In the genomic region with DNA sequence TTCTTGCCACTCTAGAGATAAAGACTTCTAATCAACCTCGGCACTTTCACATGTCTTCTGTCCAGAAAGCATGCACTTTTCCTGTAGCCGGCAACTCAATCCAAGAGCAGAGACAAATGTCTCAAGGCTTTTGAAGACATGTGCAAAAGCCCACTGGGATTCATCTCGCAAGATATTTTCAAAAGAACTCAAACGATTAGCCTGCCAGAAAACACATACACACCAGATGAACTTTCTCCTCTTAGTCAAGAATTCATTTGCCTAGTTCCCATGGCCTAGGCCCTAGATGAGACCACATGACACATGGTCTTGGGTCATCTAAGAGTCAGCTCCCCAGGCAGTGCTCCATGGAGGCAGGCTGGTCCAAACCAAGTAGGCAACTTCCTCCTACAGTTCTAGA, we compare ENCODE assay signal across 25 mouse cellular contexts.
A peak's percentile ranks its signal among the peaks of the same experiment; 100 is the strongest.
DNase-seq lines count a peak whose midpoint lies in the region; ATAC-seq lines count a peak whose summit lies in the region.
"Had no signal": no experiment of that assay in that cellular context is flagged by ENCODE, and none has a peak within 500 bp of the region (broad histone marks: within the 10 kb centered on the region; RNA-seq: fewer than 3 reads in every experiment).

No protein-coding gene starts in this region.

- ATAC-seq in heart, embryonic 12.5 days (ENCODE audit: insufficient number of reproducible peaks, low FRiP score): no peak
- ATAC-seq: activated CD4-positive, CD25-positive, alpha-beta regulatory T cell, adult 4 months; forebrain, embryonic 14.5 days; forebrain, postnatal 0 days; hindbrain, embryonic 16.5 days; intestine, embryonic 15.5 days had no signal

- WGBS in heart, embryonic 12.5 days: 57% methylated on average over 4 of the region's 4 CpGs

- no peaks in the 10 kb centered on the region for H3K36me3 ChIP-seq in heart, embryonic 12.5 days
- H3K36me3 ChIP-seq: embryonic facial prominence, embryonic 12.5 days; embryonic facial prominence, embryonic 15.5 days; heart, embryonic 15.5 days; hindbrain, embryonic 10.5 days; hindbrain, embryonic 13.5 days; intestine, embryonic 15.5 days had no signal

- H3K9ac ChIP-seq in heart, embryonic 12.5 days: no peak overlapping the region
- H3K9ac ChIP-seq: embryonic facial prominence, embryonic 12.5 days; embryonic facial prominence, embryonic 15.5 days; forebrain, postnatal 0 days; heart, embryonic 15.5 days; hindbrain, embryonic 13.5 days; intestine, embryonic 15.5 days had no signal

- H3K27me3 ChIP-seq in heart, embryonic 12.5 days (replicated peaks): no peaks in the 10 kb centered on the region
- H3K27me3 ChIP-seq: embryonic facial prominence, embryonic 12.5 days; embryonic facial prominence, embryonic 15.5 days; heart, embryonic 15.5 days; hindbrain, embryonic 13.5 days; intestine, embryonic 15.5 days had no signal

- intact Hi-C loops in heart, postnatal 25 days (cut with DNase I): no loop called here

- no peak overlapping the region for H3K4me2 ChIP-seq in heart, embryonic 12.5 days
- H3K4me2 ChIP-seq: embryonic facial prominence, embryonic 12.5 days; embryonic facial prominence, embryonic 15.5 days; heart, embryonic 15.5 days; hindbrain, embryonic 13.5 days; intestine, embryonic 15.5 days had no signal

- H3K4me1 ChIP-seq in heart, embryonic 12.5 days (replicated peaks): peaks cover 5% of the 10 kb centered on the region
- H3K4me1 ChIP-seq: heart, embryonic 15.5 days; hindbrain, embryonic 13.5 days had no signal

- H3K27ac ChIP-seq in heart, embryonic 12.5 days (ENCODE audit: poor library complexity, severe bottlenecking): no peak overlapping the region
- H3K27ac ChIP-seq: embryonic facial prominence, embryonic 12.5 days; embryonic facial prominence, embryonic 15.5 days; heart, adult 2 months; heart, embryonic 15.5 days; hindbrain, embryonic 10.5 days; hindbrain, embryonic 13.5 days; intestine, embryonic 15.5 days had no signal

- no peak overlapping the region for H3K4me3 ChIP-seq in heart, embryonic 12.5 days
- H3K4me3 ChIP-seq: embryonic facial prominence, embryonic 12.5 days; embryonic facial prominence, embryonic 15.5 days; heart, adult 2 months; heart, embryonic 15.5 days; hindbrain, embryonic 10.5 days; hindbrain, embryonic 13.5 days; intestine, embryonic 15.5 days had no signal

- no peaks in the 10 kb centered on the region for H3K9me3 ChIP-seq in heart, embryonic 12.5 days (replicated peaks)
- H3K9me3 ChIP-seq: embryonic facial prominence, embryonic 12.5 days; embryonic facial prominence, embryonic 15.5 days; heart, embryonic 15.5 days; hindbrain, embryonic 10.5 days; hindbrain, embryonic 13.5 days; intestine, embryonic 15.5 days had no signal

- peak; percentile 5 for DNase-seq in gastrocnemius, adult 18-20 months (ENCODE audit: low spot score)
- DNase-seq in gastrocnemius, postnatal 25 days: no peak
- peak; percentile 40 for DNase-seq in heart, adult 8-10 months (ENCODE audit: low spot score)
- DNase-seq in heart, postnatal 25 days (ENCODE audit: low spot score): peak; percentile 4
- no peak for DNase-seq in cerebellum, adult 8-10 months
- DNase-seq: adrenal gland, adult 8-10 months; adrenal gland, postnatal 25 days; cerebellum, adult 18-20 months; cerebellum, adult 9-11 months; cerebellum, postnatal 25 days; forebrain, postnatal 0 days; gastrocnemius, postnatal 10 days; kidney, adult 11 months; kidney, adult 8-10 months had no signal

Comparison
In these comparisons a context has a peak if more than half of its experiments do, and no peak if none do; other contexts are left out.
1. DNase-seq: peak in gastrocnemius, adult 18-20 months (single experiment), heart, adult 8-10 months (single experiment) and heart, postnatal 25 days (single experiment); none in gastrocnemius, postnatal 25 days (single experiment) and cerebellum, adult 8-10 months (single experiment).